Mouse (Mus musculus) kidney, postnatal 25 days (tissue): Measurements from ENCODE around the gene Sod1.
A peak's percentile ranks its signal among the peaks of the same experiment; 100 is the strongest.
"Not testable (repeated sequence)": the region's sequence is repeated elsewhere in the genome, so short reads cannot be mapped to it uniquely, and the experiment has no call there.

Experiments
- DNase-seq, 2 experiments: peaks; one replicate each; pipeline ENCODE4 v3.0.0; 2021; ENCODE audit warnings: mixed read lengths in 2 of 2

The Sod1 gene

DNA sequence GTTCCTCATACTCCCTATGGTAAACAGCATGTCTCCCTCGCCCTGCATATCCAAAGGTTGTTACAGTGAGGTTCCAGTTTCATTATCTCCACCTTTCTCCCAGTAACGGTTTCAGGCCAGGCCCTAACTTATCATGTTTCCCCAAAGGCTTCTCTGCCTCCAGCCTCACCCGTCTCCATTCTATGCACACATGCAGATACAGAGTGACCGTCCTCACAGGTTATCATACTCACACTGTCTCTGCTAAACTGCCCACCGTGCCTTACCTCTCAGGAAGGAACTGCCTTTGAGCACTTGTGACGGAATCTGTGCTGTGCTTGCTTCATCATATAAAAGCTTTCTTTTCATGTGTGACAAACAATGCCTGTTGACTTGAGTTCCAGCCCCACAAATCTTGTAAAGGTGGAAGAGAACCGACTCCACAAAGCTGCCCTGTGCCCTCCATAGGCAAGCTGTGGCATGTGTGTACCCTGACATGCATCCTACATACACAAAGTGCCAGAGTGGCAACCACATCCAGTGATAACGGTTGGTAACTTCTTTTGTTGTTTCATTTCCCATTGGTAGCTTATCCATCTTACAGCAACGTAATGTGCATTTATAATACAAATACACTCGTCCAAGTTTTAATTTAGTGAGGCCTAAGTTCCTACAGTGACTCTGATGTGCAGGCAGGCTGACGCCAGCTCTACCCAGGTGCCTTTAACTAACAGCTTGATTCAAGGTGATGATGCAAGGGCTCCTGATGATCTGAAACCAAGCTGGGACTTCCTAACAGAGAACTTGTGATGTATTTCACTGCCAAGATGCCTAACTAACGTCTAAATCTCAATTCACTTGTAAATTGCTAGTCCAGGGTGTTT is 6.8 kb upstream of the Sod1 start:
- DNase-seq: no peak

- no peak for DNase-seq
Measured at GRCm38 (mm10) chr16:90214731-90215565, 5.6 kb upstream of the Sod1 start.

DNA sequence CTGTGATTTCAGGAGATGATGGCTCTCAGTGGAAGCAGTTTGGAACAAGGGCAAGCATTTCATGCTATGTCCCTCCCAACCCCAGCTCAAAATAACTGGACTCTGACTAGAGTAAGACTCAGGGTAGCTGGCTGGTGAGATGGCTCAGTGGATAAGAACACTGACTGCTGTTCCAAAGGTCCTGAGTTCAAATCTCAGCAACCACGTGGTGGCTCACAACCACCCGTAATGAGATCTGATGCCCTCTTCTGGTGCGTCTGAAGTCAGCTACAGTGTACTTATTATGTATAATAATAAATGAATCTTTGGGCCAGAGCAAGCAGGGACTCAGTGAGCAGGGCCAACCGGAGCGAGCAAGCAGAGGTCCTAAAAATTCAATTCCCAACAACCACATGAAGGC is 4.7 kb upstream of the Sod1 start:
- DNase-seq: not testable (repeated sequence)

GRCm38 (mm10) chr16:90216414-90216813 is 4.1 kb upstream of the Sod1 start:
- no peak for DNase-seq

DNA sequence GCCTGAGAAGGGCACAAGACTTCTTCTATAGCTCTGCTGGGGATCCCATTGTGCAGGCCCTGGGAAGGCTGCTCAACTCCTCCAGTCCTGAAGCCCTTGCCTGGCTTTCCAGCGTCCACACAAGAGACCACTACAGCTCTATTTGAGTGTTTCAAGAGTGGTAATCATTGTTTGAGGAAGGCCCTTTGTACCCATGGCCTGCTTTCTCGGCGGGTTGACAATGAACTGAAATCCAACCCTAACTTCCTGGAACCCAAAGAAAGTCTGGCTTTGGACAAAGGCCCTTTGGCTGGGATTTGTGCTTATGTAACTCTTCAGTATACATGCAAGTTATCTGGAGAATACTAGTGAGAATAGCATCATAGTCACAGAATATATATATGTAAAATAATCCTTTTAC is 3.2 kb upstream of the Sod1 start:
- DNase-seq: peak; percentile 42 to 74

DNA sequence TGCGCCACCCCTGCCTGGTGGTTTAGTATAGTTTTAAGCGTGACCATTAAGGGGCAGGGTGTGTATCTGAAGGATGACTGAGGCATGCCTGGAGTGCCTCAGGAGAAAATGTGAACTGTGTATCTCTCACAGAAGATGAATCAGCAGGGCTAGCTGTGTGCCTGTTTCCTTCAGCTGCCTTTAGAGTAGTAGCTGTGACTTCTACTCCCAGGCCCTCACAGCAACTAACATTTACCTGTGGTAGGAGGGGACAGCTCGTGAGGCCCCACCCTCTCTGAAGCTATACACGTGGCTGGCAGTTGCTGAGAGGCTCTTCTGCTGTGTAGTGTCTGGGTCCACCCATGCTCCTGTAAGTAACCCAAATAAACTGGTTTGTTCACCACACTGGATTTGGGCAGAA is 2.6 kb upstream of the Sod1 start:
- DNase-seq: no peak

GRCm38 (mm10) chr16:90219445-90219844 is 1.1 kb upstream of the Sod1 start:
- not testable (repeated sequence) for DNase-seq

GRCm38 (mm10) chr16:90220892-90221431 is 408 bp downstream of the Sod1 start:
- peak in 1 of 2 experiments; percentile 62 for DNase-seq

GRCm38 (mm10) chr16:90221441-90222070 is 1.0 kb downstream of the Sod1 start:
- DNase-seq: peak in 1 of 2 experiments; percentile 26

- no peak for DNase-seq
Measured at GRCm38 (mm10) chr16:90229897-90230296, 9.3 kb downstream of the Sod1 start.

- no peak for DNase-seq
Measured at GRCm38 (mm10) chr16:90231302-90231701, 10.7 kb downstream of the Sod1 start.

- DNase-seq: no peak
Measured at GRCm38 (mm10) chr16:90233702-90234101, 13.1 kb downstream of the Sod1 start.

DNA sequence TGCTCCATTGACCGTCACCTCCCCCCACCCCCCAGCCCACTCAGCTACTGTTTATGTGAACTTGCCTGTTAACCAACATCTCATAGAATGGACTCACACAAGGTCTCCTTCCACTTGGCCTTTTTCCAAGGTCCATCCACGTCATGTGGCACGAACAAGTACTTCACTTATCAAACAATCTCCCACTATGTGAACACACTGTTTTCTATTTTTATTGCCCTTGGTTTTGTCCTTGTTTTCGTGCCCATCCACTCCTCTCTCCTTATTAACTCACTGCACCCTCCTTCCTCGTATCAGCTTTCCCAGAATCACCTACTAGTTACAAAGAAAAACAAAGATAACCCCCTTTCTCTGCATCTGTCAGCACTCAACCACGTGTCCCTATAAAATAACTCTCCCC is 14.1 kb downstream of the Sod1 start:
- DNase-seq: no peak

- peak in 1 of 2 experiments; percentile 38 for DNase-seq
Measured at GRCm38 (mm10) chr16:90235188-90235587, 14.6 kb downstream of the Sod1 start.

- DNase-seq: no peak
Measured at GRCm38 (mm10) chr16:90239128-90239746, 18.7 kb downstream of the Sod1 start.

DNA sequence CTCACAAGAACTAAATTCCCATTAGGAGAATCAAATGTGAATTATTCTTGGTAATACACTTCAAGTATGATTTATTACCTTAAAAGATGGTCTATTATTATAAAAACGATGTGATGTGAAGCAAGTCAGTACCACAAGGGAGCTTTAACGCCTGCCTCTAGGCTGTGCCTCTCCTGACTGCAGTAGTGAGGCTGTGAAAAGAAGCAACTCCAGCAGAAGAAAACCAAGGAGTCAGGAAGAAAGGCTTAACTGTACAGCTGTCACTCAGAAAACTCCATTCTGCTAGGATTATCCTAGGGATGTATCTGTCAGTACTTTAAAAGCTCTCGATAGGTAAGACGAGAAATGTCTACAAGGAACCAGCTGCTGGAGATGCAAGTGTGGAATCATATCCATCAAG is 21.3 kb downstream of the Sod1 start:
- no peak for DNase-seq

GRCm38 (mm10) chr16:90242426-90243304 is 22.1 kb downstream of the Sod1 start:
- DNase-seq: no peak

DNA sequence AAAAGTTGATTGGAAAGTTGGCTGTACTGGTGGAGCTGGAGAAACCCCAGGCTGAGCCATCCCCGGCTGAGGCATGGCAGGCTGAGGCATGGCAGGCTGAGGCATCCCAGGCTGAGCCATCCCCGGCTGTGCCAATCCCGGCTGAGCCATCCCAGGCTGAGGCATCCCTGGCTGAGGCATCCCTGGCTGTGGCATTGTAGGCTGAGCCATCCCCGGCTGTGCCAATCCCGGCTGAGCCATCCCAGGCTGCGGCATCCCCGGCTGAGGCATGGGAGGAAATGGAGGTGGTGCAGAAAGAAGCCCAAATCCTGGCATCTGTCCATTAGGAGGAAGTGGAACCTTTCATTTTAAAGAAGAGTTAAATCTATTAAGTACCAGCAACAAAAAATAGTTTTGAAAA is 29.5 kb downstream of the Sod1 start:
- no peak for DNase-seq

DNA sequence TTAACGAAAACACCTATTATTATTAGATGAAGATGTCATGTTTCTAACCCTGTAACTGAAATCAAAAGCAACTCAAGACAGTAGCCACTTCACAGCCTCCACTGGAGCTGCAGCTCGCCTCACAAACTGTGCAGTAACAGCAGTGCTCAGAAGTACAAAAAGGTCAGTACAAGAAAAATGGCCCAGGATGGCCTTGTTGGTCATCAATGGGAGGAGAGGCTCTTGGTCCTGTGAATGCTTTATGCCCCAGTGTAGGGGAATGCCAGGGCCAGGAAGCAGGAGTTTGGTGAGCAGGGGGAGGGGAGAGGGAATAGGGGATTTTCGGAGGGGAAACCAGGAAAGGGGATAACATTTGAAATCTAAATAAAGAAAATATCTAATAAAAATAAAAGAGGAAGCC is 30.7 kb downstream of the Sod1 start:
- not testable (repeated sequence) for DNase-seq

DNA sequence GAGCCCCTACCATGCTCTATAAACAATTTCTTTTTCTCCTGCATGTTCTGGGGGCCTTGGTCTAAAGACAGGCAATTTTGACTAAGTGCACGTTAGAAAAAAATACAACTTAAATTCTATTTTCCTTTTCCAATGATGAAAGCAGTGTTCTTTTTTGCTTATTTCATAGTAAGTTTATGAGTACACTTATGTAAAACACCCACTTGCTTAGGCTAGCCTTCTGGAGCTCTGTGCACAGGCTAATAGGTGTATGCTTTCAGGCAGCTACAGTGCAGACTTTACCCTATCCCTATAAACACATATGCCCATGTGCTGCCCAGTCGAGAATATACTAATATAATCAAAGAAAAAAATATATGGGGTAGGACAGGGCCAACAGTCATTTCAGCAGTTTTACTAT is 32.0 kb downstream of the Sod1 start:
- DNase-seq: no peak

- no peak for DNase-seq
Measured at GRCm38 (mm10) chr16:90258950-90259349, 38.4 kb downstream of the Sod1 start.

GRCm38 (mm10) chr16:90259623-90260022 is 39.1 kb downstream of the Sod1 start:
- no peak for DNase-seq
